Mouse (Mus musculus) heart, embryonic 10.5 days (tissue): Measurements from ENCODE around the gene Cdk5. TPM values are rescaled to one million over a fixed set of nuclear protein-coding genes. Genes with fewer than 3 reads are reported as not detected.

Source experiments
- DNase-seq: peaks from one replicate; pipeline ENCODE4 v3.0.0-alpha.2; 2017; ENCODE audit warnings: low spot score
- H3K27ac ChIP-seq: fragments of 300-500 bp; sonication (generic); 2 replicates; pipeline ENCODE4 v1.5.1; 2016; ENCODE audit warnings: mild to moderate bottlenecking
- H3K27me3 ChIP-seq: fragments of 300-500 bp; sonication (generic); 2 replicates; pipeline ENCODE4 v1.6.1; 2016; ENCODE audit warnings: mild to moderate bottlenecking; ENCODE audit not compliant: poor library complexity, insufficient read depth, severe bottlenecking
- H3K36me3 ChIP-seq: fragments of 300-500 bp; sonication (generic); 2 replicates; pipeline ENCODE4 v1.6.1; 2016; ENCODE audit warnings: mild to moderate bottlenecking, moderate library complexity
- H3K4me1 ChIP-seq: fragments of 300-500 bp; sonication (generic); 2 replicates; pipeline ENCODE4 v1.6.1; 2016; ENCODE audit warnings: mild to moderate bottlenecking
- H3K4me3 ChIP-seq: fragments of 300-500 bp; sonication (generic); 2 replicates; pipeline ENCODE4 v1.5.1; 2016; ENCODE audit warnings: mild to moderate bottlenecking, moderate library complexity
- H3K9me3 ChIP-seq: fragments of 300-500 bp; sonication (generic); 2 replicates; pipeline ENCODE4 v1.6.1; 2016; ENCODE audit warnings: mild to moderate bottlenecking, moderate library complexity
- WGBS: fragments of 180-500 bp; shearing (Covaris S2); methylation state at CpG from one replicate; pipeline ENCODE4 v1.1.7; 2016; 5-methylcytosine and 5-hydroxymethylcytosine counted together
- polyA plus RNA-seq: library from polyadenylated mRNA; unstranded; fragments of >200 nt; fragmentation: Nextera tagmentation; extraction: Ambion mirVana; gene quantifications from 2 replicates; pipeline ENCODE4 v1.2.1, GENCODE M21; 2016

Cdk5 gene
- polyA plus RNA-seq, 1 experiment from 2014 or later = 37.4 TPM

GRCm38 (mm10) chr5:24446630-24447029, 23.3 kb upstream of the Cdk5 start:
- H3K9me3 ChIP-seq = no peaks in the 10 kb centered on the region
- no peaks in the 10 kb centered on the region for H3K27me3 ChIP-seq
- no peak overlapping the region for H3K27ac ChIP-seq
- 86% methylated on average over 7 of the region's 7 CpGs for WGBS
- no peak for DNase-seq
- peaks cover 24% of the 10 kb centered on the region for H3K36me3 ChIP-seq
- peaks cover 46% of the 10 kb centered on the region for H3K4me1 ChIP-seq
- 0 out of 2 replicates have a peak overlapping the region, but pooled peaks have one; percentile 78 for H3K4me3 ChIP-seq

- Histone ChIP-seq H3K27me3 (no peaks in the 10 kb centered on the region), H3K9me3 (no peaks in the 10 kb centered on the region), H3K4me1 (peaks cover 41% of the 10 kb centered on the region), H3K36me3 (peaks cover 35% of the 10 kb centered on the region), H3K27ac (peak overlapping the region; percentile 97), H3K4me3 (peak overlapping the region; percentile 96)
- DNase-seq = no peak
- 45% methylated on average over 20 of the region's 20 CpGs for WGBS
Measured at GRCm38 (mm10) chr5:24445428-24446080, 22.2 kb upstream of the Cdk5 start.

GRCm38 (mm10) chr5:24444746-24445427, 21.6 kb upstream of the Cdk5 start, which contains the start of gene Fastk:
Gene Fastk (minus strand): TSS chr5:24445287.
- WGBS = under 1% methylated on average over 60 of the region's 60 CpGs
- peaks cover 42% of the 10 kb centered on the region for H3K36me3 ChIP-seq
- no peaks in the 10 kb centered on the region for H3K9me3 ChIP-seq
- peaks cover 41% of the 10 kb centered on the region for H3K4me1 ChIP-seq
- no peaks in the 10 kb centered on the region for H3K27me3 ChIP-seq
- peak; percentile 97 for DNase-seq
- peak within 1 kb of the TSS; percentile 97 for H3K27ac ChIP-seq
- peak within 1 kb of the TSS; percentile 96 for H3K4me3 ChIP-seq

- no peak for DNase-seq
- Histone ChIP-seq H3K4me3 (peak overlapping the region; percentile 96), H3K36me3 (peaks cover 51% of the 10 kb centered on the region), H3K27ac (peak overlapping the region; percentile 97; the same call in 1 of the 2 replicates), H3K4me1 (peaks cover 41% of the 10 kb centered on the region), H3K27me3 (no peaks in the 10 kb centered on the region), H3K9me3 (no peaks in the 10 kb centered on the region)
- WGBS = 80% methylated on average over 12 of the region's 12 CpGs
Measured at GRCm38 (mm10) chr5:24443927-24444326, 20.6 kb upstream of the Cdk5 start.

- Histone ChIP-seq H3K36me3 (peaks cover 57% of the 10 kb centered on the region), H3K4me3 (no peak overlapping the region), H3K4me1 (peaks cover 41% of the 10 kb centered on the region), H3K27ac (no peak overlapping the region), H3K27me3 (no peaks in the 10 kb centered on the region), H3K9me3 (no peaks in the 10 kb centered on the region)
- no peak for DNase-seq
- 91% methylated on average over 7 of the region's 7 CpGs for WGBS
Measured at GRCm38 (mm10) chr5:24443204-24443603, 19.9 kb upstream of the Cdk5 start.

GRCm38 (mm10) chr5:24442029-24442428, 18.7 kb upstream of the Cdk5 start:
- 84% methylated on average over 9 of the region's 9 CpGs for WGBS
- Histone ChIP-seq H3K4me1 (peaks cover 30% of the 10 kb centered on the region), H3K9me3 (no peaks in the 10 kb centered on the region), H3K36me3 (peaks cover 62% of the 10 kb centered on the region), H3K27ac (no peak overlapping the region), H3K4me3 (no peak overlapping the region), H3K27me3 (no peaks in the 10 kb centered on the region)
- DNase-seq = no peak

GRCm38 (mm10) chr5:24441187-24441586, 17.9 kb upstream of the Cdk5 start:
- 91% methylated on average over 8 of the region's 8 CpGs for WGBS
- H3K36me3 ChIP-seq = peaks cover 70% of the 10 kb centered on the region
- DNase-seq = no peak

GRCm38 (mm10) chr5:24433993-24434392, 10.7 kb upstream of the Cdk5 start:
- Histone ChIP-seq H3K27me3 (no peaks in the 10 kb centered on the region), H3K27ac (no peak overlapping the region), H3K9me3 (no peaks in the 10 kb centered on the region), H3K4me3 (no peak overlapping the region), H3K36me3 (peaks cover 90% of the 10 kb centered on the region), H3K4me1 (no peaks in the 10 kb centered on the region; the same call in 1 of the 2 replicates)
- 86% methylated on average over 8 of the region's 8 CpGs for WGBS
- DNase-seq = no peak

More at GRCm38 (mm10) chr5:24441187-24441586, 17.9 kb upstream of the Cdk5 start:
- Histone ChIP-seq H3K9me3 (no peaks in the 10 kb centered on the region), H3K27me3 (no peaks in the 10 kb centered on the region), H3K4me3 (no peak overlapping the region), H3K4me1 (peaks cover 23% of the 10 kb centered on the region), H3K27ac (no peak overlapping the region)

- H3K4me1 ChIP-seq = peaks cover 47% of the 10 kb centered on the region
- no peak for DNase-seq
- no peaks in the 10 kb centered on the region for H3K9me3 ChIP-seq
- H3K27ac ChIP-seq = peak overlapping the region; percentile 56; the same call in 1 of the 2 replicates
- peaks cover 46% of the 10 kb centered on the region for H3K36me3 ChIP-seq
- peak overlapping the region; percentile 78; the same call in 1 of the 2 replicates for H3K4me3 ChIP-seq
- no peaks in the 10 kb centered on the region for H3K27me3 ChIP-seq
- WGBS = 12% methylated on average over 9 of the region's 9 CpGs
Measured at GRCm38 (mm10) chr5:24428596-24428995, 5.3 kb upstream of the Cdk5 start.

- Histone ChIP-seq H3K27me3 (no peaks in the 10 kb centered on the region), H3K9me3 (no peaks in the 10 kb centered on the region), H3K27ac (peak overlapping the region; percentile 56), H3K4me3 (peak overlapping the region; percentile 78), H3K4me1 (peaks cover 49% of the 10 kb centered on the region), H3K36me3 (peaks cover 40% of the 10 kb centered on the region)
- no peak for DNase-seq
- 7% methylated on average over 15 of the region's 15 CpGs for WGBS
Measured at GRCm38 (mm10) chr5:24427981-24428402, 4.7 kb upstream of the Cdk5 start.

GRCm38 (mm10) chr5:24427285-24427633, 3.9 kb upstream of the Cdk5 start:
- Histone ChIP-seq H3K4me1 (peaks cover 55% of the 10 kb centered on the region), H3K27ac (peak overlapping the region; percentile 8; the same call in 1 of the 2 replicates), H3K4me3 (peak overlapping the region; percentile 78), H3K36me3 (peaks cover 34% of the 10 kb centered on the region), H3K27me3 (no peaks in the 10 kb centered on the region), H3K9me3 (no peaks in the 10 kb centered on the region)
- WGBS = 16% methylated on average over 12 of the region's 12 CpGs
- no peak for DNase-seq

- peaks cover 30% of the 10 kb centered on the region for H3K36me3 ChIP-seq
- no peaks in the 10 kb centered on the region for H3K9me3 ChIP-seq
- H3K4me1 ChIP-seq = peaks cover 55% of the 10 kb centered on the region
- 0 out of 2 replicates have a peak overlapping the region, but pooled peaks have one; percentile 94 for H3K27ac ChIP-seq
- 14% methylated on average over 9 of the region's 9 CpGs for WGBS
- DNase-seq = no peak
- H3K4me3 ChIP-seq = peak overlapping the region; percentile 78
- H3K27me3 ChIP-seq = no peaks in the 10 kb centered on the region
Measured at GRCm38 (mm10) chr5:24426556-24427284, 3.4 kb upstream of the Cdk5 start.

GRCm38 (mm10) chr5:24426037-24426432, 2.7 kb upstream of the Cdk5 start:
- Histone ChIP-seq H3K36me3 (peaks cover 27% of the 10 kb centered on the region), H3K4me3 (peak overlapping the region; percentile 78), H3K4me1 (peaks cover 55% of the 10 kb centered on the region), H3K9me3 (no peaks in the 10 kb centered on the region), H3K27me3 (no peaks in the 10 kb centered on the region), H3K27ac (peak overlapping the region; percentile 94)
- DNase-seq = no peak
- under 1% methylated on average over 10 of the region's 10 CpGs for WGBS
